Mouse (Mus musculus) regulatory T cell (primary cell): Measurements from ENCODE around the gene Mpp2.

Experiments used
- in situ Hi-C: fragments of 300-600 bp; cut with MboI, MseI; formaldehyde crosslinking; loops from one replicate; pipeline ENCODE4 v1.15.1; 2025; ENCODE audit warnings: high pct_unique_total_duplicates

Mpp2 gene

GRCm38 (mm10) chr11:102036336-102036735 is 52.0 kb downstream of the Mpp2 start:
- in situ Hi-C loops: loop anchor here (5.0 kb wide), 1 partner anchor 539 kb away; no protein-coding TSS in a partner anchor

GRCm38 (mm10) chr11:102035456-102035960 is 52.8 kb downstream of the Mpp2 start:
- in situ Hi-C loops: loop anchor here (5.0 kb wide), 1 partner anchor 538 kb away; no protein-coding TSS in a partner anchor

GRCm38 (mm10) chr11:102034887-102035286 is 53.4 kb downstream of the Mpp2 start:
- in situ Hi-C loops: loop anchor here (5.0 kb wide), 1 partner anchor 538 kb away; no protein-coding TSS in a partner anchor

GRCm38 (mm10) chr11:102033055-102033591 is 55.2 kb downstream of the Mpp2 start:
- in situ Hi-C loops: no loop called here

GRCm38 (mm10) chr11:102031149-102031548 is 57.2 kb downstream of the Mpp2 start:
- in situ Hi-C loops: no loop called here

- in situ Hi-C loops: no loop called here
Measured at GRCm38 (mm10) chr11:102029966-102030365, 58.3 kb downstream of the Mpp2 start.

GRCm38 (mm10) chr11:102029304-102029703 is 59.0 kb downstream of the Mpp2 start:
- in situ Hi-C loops: no loop called here

GRCm38 (mm10) chr11:102028087-102028816 is 60.1 kb downstream of the Mpp2 start, which contains the start of gene Mpp3:
TSS of gene Mpp3 (minus strand) at chr11:102028461.
- in situ Hi-C loops: no loop called here

- in situ Hi-C loops: no loop called here
Measured at GRCm38 (mm10) chr11:102027361-102028017, 60.8 kb downstream of the Mpp2 start.

GRCm38 (mm10) chr11:102026694-102027360 is 61.5 kb downstream of the Mpp2 start:
- in situ Hi-C loops: no loop called here

GRCm38 (mm10) chr11:102025991-102026660 is 62.2 kb downstream of the Mpp2 start:
- in situ Hi-C loops: no loop called here

GRCm38 (mm10) chr11:102025354-102025753 is 63.0 kb downstream of the Mpp2 start:
- in situ Hi-C loops: no loop called here

GRCm38 (mm10) chr11:102024875-102025274 is 63.4 kb downstream of the Mpp2 start:
- in situ Hi-C loops: no loop called here

- in situ Hi-C loops: no loop called here
Measured at GRCm38 (mm10) chr11:102024084-102024758, 64.1 kb downstream of the Mpp2 start.

- in situ Hi-C loops: no loop called here
Measured at GRCm38 (mm10) chr11:102023406-102023805, 64.9 kb downstream of the Mpp2 start.

- in situ Hi-C loops: no loop called here
Measured at GRCm38 (mm10) chr11:102021196-102021595, 67.1 kb downstream of the Mpp2 start.

GRCm38 (mm10) chr11:102019736-102020135 is 68.6 kb downstream of the Mpp2 start:
- in situ Hi-C loops: no loop called here

- in situ Hi-C loops: no loop called here
Measured at GRCm38 (mm10) chr11:102016136-102016535, 72.2 kb downstream of the Mpp2 start.

- in situ Hi-C loops: no loop called here
Measured at GRCm38 (mm10) chr11:102015472-102015871, 72.8 kb downstream of the Mpp2 start.

- in situ Hi-C loops: no loop called here
Measured at GRCm38 (mm10) chr11:102013201-102013600, 75.1 kb downstream of the Mpp2 start.

GRCm38 (mm10) chr11:102011510-102011909 is 76.8 kb downstream of the Mpp2 start:
- in situ Hi-C loops: no loop called here
